Mouse (Mus musculus) midbrain, postnatal 0 days (tissue): Measurements from ENCODE around the gene Ccdc103. TPM values are rescaled to one million over a fixed set of nuclear protein-coding genes. Genes with fewer than 3 reads are reported as not detected.

Experiments
- ATAC-seq: fragments of 200-750 bp; cut with Nextera tagmentation; 2 replicates; pipeline ENCODE4 v1.8.0; 2017; ENCODE audit warnings: moderate number of reproducible peaks, mild to moderate bottlenecking, moderate TSS enrichment, moderate library complexity; ENCODE audit not compliant: low FRiP score
- DNase-seq: peaks from one replicate; pipeline ENCODE4 v3.0.0-alpha.2; 2015; ENCODE audit warnings: low spot score
- H3K27ac ChIP-seq: fragments of 300-500 bp; sonication (generic); 2 replicates; pipeline ENCODE4 v1.5.1; 2014; ENCODE audit warnings: low read depth, mild to moderate bottlenecking, low read length, mixed read lengths
- H3K27me3 ChIP-seq: fragments of 300-500 bp; sonication (generic); 2 replicates; pipeline ENCODE4 v1.6.1; 2014; ENCODE audit warnings: low read length, control low read depth, mixed read lengths; ENCODE audit not compliant: insufficient read depth
- H3K36me3 ChIP-seq: fragments of 300-500 bp; sonication (generic); 2 replicates; pipeline ENCODE4 v1.6.1; 2014; ENCODE audit warnings: low read length, control low read depth, mixed read lengths; ENCODE audit not compliant: insufficient read depth
- H3K4me1 ChIP-seq: fragments of 300-500 bp; sonication (generic); 2 replicates; pipeline ENCODE4 v1.6.1; 2014; ENCODE audit warnings: mild to moderate bottlenecking, control low read depth, antibody characterized with exemption, low read length, mixed read lengths; ENCODE audit not compliant: insufficient read depth
- H3K4me2 ChIP-seq: fragments of 300-500 bp; sonication (generic); 2 replicates; pipeline ENCODE4 v1.6.1; 2014; ENCODE audit warnings: low read depth, mild to moderate bottlenecking, low read length, mixed read lengths; ENCODE audit not compliant: poor library complexity, severe bottlenecking
- H3K4me3 ChIP-seq: fragments of 300-500 bp; sonication (generic); 2 replicates; pipeline ENCODE4 v1.5.1; 2014; ENCODE audit warnings: low read depth, mild to moderate bottlenecking, low read length, moderate library complexity
- H3K9ac ChIP-seq: fragments of 300-500 bp; sonication (generic); replicated peaks from 2 replicates; pipeline ENCODE4 v1.6.1; 2014; ENCODE audit warnings: mild to moderate bottlenecking, low read length, moderate library complexity, mixed read lengths; ENCODE audit not compliant: poor library complexity, severe bottlenecking
- H3K9me3 ChIP-seq: fragments of 300-500 bp; sonication (generic); 2 replicates; pipeline ENCODE4 v1.6.1; 2016; ENCODE audit warnings: low read length, control low read depth
- CTCF ChIP-seq: IDR thresholded peaks from 2 replicates; pipeline ENCODE4 v1.5.1; 2016; ENCODE audit warnings: antibody characterized with exemption, mild to moderate bottlenecking
- WGBS: fragments of 180-500 bp; shearing (Covaris S2); extraction: QIAGEN DNeasy Blood & Tissue Kit; methylation state at CpG from one replicate; pipeline ENCODE4 v1.1.7; 2014; 5-methylcytosine and 5-hydroxymethylcytosine counted together
- polyA plus RNA-seq: library from polyadenylated mRNA; unstranded; fragments of >200 nt; fragmentation: Nextera tagmentation; extraction: Ambion mirVana; gene quantifications from 2 replicates; pipeline ENCODE4 v1.2.1, GENCODE M21; 2015
- total RNA-seq: library from RNA; depleted of rRNA; stranded (reverse); fragments of >200 nt; gene quantifications from 2 replicates; pipeline ENCODE4 v1.2.3, GENCODE M21; 2014

Ccdc103 gene
- total and polyA plus RNA-seq, 2 experiments from 2014 or later: 0.33 to 1.7 TPM

- 15% methylated on average over 13 of the region's 13 CpGs for WGBS
- Histone ChIP-seq H3K27ac (peak overlapping the region; percentile 85), H3K4me2 (peak overlapping the region; percentile 68), H3K4me1 (peaks cover 5% of the 10 kb centered on the region; the same call in 1 of the 2 replicates), H3K9me3 (no peaks in the 10 kb centered on the region), H3K36me3 (peaks cover 8% of the 10 kb centered on the region), H3K9ac (peak overlapping the region; percentile 67), H3K4me3 (peak overlapping the region; percentile 69), H3K27me3 (no peaks in the 10 kb centered on the region)
- ATAC-seq (peak; percentile 6; the same call in 1 of the 2 replicates), DNase-seq (no peak)
- TF ChIP-seq CTCF: no peak
These were observed 552 bp downstream of the Ccdc103 start for GRCm38 (mm10) chr11:102881314-102882198.

- WGBS: 64% methylated on average over 10 of the region's 10 CpGs
- H3K9me3 ChIP-seq: no peaks in the 10 kb centered on the region
- no peak within 1 kb of the TSS for H3K4me2 ChIP-seq
- no peaks in the 10 kb centered on the region for H3K27me3 ChIP-seq
- ATAC-seq (no peak), DNase-seq (no peak)
- no peak within 1 kb of the TSS for H3K9ac ChIP-seq
- H3K36me3 ChIP-seq: no peaks in the 10 kb centered on the region; the same call in 1 of the 2 replicates
- H3K4me3 ChIP-seq: no peak within 1 kb of the TSS
- H3K27ac ChIP-seq: no peak within 1 kb of the TSS
- peaks cover 9% of the 10 kb centered on the region for H3K4me1 ChIP-seq
- no peak for TF ChIP-seq CTCF
These were observed 3.7 kb downstream of the Ccdc103 start, which contains the start of gene Fam187a for GRCm38 (mm10) chr11:102884616-102885219. Gene Fam187a (plus strand): TSS chr11:102885169.

DNA sequence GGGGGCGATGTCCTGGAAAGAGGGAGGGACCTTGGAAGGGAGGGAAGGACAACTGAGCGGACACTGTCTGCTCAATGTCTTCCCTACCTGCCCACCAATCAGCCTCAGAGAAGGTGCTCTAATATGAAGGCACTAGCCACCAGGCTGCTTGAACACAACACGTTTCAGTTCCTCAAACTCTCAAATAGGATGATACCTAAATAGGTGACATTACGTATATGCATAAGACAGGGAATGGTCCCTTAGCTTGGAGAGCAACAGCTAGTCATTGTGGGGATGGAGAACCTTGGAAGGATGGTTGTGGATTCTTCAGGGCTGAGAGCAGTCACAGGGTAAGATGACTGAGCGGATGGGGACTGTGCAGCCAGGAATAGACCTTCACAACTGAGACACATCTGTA, 6.4 kb downstream of the Ccdc103 start:
- no peak for ATAC-seq
- H3K9ac ChIP-seq: no peak overlapping the region

DNA sequence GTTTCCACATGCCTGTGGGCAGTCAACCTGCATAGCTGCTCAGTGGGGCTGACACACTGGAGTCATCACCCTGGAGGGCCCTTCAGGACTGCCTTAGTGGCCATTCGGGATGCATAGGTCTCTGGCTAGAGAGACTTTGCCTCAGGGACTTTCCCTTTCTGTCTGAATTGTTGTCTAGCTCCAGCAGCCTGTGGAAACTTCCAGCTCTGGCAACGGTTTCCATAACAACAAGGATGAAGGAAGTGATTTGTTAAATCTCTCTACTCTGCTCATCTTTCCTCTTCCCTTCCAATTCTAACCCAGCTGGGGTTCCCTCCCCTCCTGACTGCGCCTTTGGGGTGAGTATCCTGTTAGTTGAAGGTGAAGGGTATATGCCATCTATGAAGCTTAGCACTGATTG, 7.1 kb downstream of the Ccdc103 start:
- no peak overlapping the region for H3K4me3 ChIP-seq
- ATAC-seq (peak; percentile 54), DNase-seq (peak; percentile 58)
- no peak for TF ChIP-seq CTCF
- H3K4me1 ChIP-seq: peaks cover 5% of the 10 kb centered on the region
- H3K36me3 ChIP-seq: no peaks in the 10 kb centered on the region; the same call in 1 of the 2 replicates
- no peaks in the 10 kb centered on the region for H3K9me3 ChIP-seq
- peaks cover 8% of the 10 kb centered on the region; the same call in 1 of the 2 replicates for H3K27me3 ChIP-seq
- peak overlapping the region; percentile 80 for H3K27ac ChIP-seq
- WGBS: 39% methylated on average over 3 of the region's 3 CpGs
- H3K4me2 ChIP-seq: no peak overlapping the region; the same call in 1 of the 2 replicates
- no peak overlapping the region for H3K9ac ChIP-seq

More for the DNA sequence above, 6.4 kb downstream of the Ccdc103 start:
- H3K27ac ChIP-seq: peak overlapping the region; percentile 80; the same call in 1 of the 2 replicates
- no peak overlapping the region for H3K4me2 ChIP-seq
- H3K4me1 ChIP-seq: peaks cover 5% of the 10 kb centered on the region
- peaks cover 2% of the 10 kb centered on the region; the same call in 1 of the 2 replicates for H3K27me3 ChIP-seq
- no peak overlapping the region for H3K4me3 ChIP-seq
- no peak for DNase-seq
- H3K9me3 ChIP-seq: no peaks in the 10 kb centered on the region
- WGBS: 80% methylated on average over 5 of the region's 5 CpGs
- no peaks in the 10 kb centered on the region; the same call in 1 of the 2 replicates for H3K36me3 ChIP-seq
- TF ChIP-seq CTCF: no peak

DNA sequence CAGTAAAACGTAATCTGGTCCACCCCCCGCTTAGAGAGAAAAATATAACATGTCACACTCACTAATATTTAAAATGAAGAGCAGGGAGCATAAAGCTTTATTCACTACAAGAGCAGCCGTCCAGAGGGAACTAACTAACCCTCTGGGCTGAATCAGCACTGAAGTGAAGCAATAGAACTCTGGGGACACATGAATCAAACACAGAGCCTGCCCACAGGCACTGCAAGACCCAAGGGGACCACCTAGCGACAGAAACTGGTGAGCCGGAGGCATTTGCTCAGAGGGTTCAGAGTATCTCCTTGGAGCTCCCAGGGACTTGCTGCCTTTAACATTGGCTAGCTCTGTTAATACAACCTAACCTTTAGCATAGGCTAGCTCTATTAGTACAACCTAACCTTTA, 9.1 kb downstream of the Ccdc103 start:
- Histone ChIP-seq H3K4me1 (peaks cover 7% of the 10 kb centered on the region), H3K4me2 (no peak overlapping the region), H3K4me3 (no peak overlapping the region), H3K36me3 (no peaks in the 10 kb centered on the region), H3K9me3 (no peaks in the 10 kb centered on the region), H3K27me3 (peaks cover 22% of the 10 kb centered on the region; the same call in 1 of the 2 replicates), H3K27ac (no peak overlapping the region), H3K9ac (no peak overlapping the region)
- ATAC-seq (no peak), DNase-seq (no peak)
- no peak for TF ChIP-seq CTCF
- WGBS: 62% methylated on average over 5 of the region's 5 CpGs
